Mouse (Mus musculus): ENCODE results near the gene Abcc12. TPM values are rescaled to one million over a fixed set of nuclear protein-coding genes. Genes with fewer than 3 reads are reported as not detected.

The Abcc12 gene
- polyA plus RNA-seq (2017; shearing (Covaris generic)) = not detected

DNA sequence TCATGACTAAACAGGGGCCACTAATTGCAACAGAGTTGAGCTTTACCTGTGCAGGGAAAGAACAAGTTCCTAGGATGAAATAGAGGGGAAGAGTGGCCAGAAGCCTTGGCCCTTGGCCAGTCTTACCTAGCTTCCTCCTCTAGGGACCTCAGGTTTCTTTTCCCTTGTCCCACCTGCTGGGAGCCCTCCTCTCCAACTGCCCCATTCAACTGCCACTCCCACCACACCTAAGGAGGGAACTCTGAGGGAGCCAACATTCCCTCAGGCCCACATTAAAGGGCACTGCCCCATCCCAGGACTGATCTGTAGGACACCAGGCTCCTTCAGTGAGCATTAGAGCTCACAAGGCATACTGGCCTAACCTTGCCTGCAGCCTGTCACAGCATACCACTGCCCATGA lies at the start of gene Abcc12:
TSS of gene Abcc12 (minus strand) at position 229 of the 400 bp plus-strand sequence.

DNA sequence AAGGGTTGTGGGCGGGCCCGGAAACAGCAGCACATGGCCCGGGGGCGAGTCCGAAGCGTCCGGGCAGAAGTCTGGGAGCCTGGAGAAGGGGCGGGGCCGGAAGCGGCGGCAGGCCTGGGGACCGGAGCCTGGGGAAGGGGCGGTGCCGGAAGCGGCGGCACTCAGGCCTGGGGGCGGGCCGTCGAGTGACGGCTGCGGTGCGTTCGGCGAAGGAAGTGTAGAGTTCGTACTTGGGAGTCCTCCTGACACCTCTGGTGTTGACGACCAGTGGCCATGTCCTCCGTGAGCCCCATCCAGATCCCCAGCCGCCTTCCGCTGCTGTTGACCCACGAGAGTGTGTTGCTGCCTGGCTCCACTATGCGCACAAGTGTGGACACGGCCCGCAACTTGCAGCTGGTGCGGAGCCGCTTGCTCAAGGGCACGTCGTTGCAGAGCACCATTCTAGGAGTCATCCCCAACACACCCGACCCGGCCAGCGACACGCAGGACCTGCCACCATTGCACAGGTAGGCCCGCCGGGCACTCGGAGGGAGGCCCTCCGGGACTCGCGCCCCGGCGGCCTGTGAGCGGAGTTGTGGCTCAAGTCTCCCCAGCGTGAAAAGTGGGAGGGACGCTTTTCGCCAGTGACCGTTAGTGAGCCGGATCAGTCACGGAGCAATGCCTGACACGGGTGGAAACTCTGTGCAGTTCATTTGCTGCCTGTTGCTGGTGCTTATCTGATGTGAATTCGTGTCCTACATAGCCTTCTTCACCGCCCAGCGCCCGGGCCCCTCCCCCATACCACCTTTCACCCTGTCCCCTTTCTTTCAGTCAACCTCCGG lies 43.6 kb upstream of the Abcc12 start, which contains the start of gene Lonp2:
TSS of gene Lonp2 (plus strand) at position 133 of the 821 bp plus-strand sequence.

Other genes starting within 250 kb of the Abcc12 start
- 116 TPM for gene Lonp2, start 43.4 kb upstream of the Abcc12 start, polyA plus RNA-seq (2017; shearing (Covaris generic))
- gene Gm10638, start 165.0 kb upstream of the Abcc12 start, polyA plus RNA-seq (2017; shearing (Covaris generic)) = 2.7 TPM
- gene Siah1a, start 165.2 kb upstream of the Abcc12 start, polyA plus RNA-seq (2017; shearing (Covaris generic)) = 95.7 TPM